Mouse (Mus musculus) CH12.LX (cell line): ENCODE results near the gene Ebi3. TPM values are rescaled to one million over a fixed set of nuclear protein-coding genes. Genes with fewer than 3 reads are reported as not detected.

Source experiments
- DNase-seq: peaks from one replicate; pipeline ENCODE4 v3.0.0-alpha.2; 2013; ENCODE audit errors: extremely low read depth
- H3K27ac ChIP-seq: 2 replicates; pipeline ENCODE4 v1.5.1; 2012; ENCODE audit warnings: low read depth, mild to moderate bottlenecking, control low read depth, moderate library complexity; ENCODE audit not compliant: insufficient read depth
- H3K27me3 ChIP-seq: replicated peaks from 2 replicates; pipeline ENCODE3; 2012; ENCODE audit warnings: inconsistent platforms
- H3K36me3 ChIP-seq, 2 experiments: replicated peaks in 1 of 2; 2 replicates each; pipeline versions ENCODE3 to v1.6.1; 2012; ENCODE audit warnings: inconsistent platforms in 1 of 2, low read length in 1 of 2, mild to moderate bottlenecking in 1 of 2, mixed read lengths in 1 of 2, moderate library complexity in 1 of 2; ENCODE audit not compliant: control insufficient read depth in 1 of 2, insufficient read depth in 1 of 2
- H3K4me1 ChIP-seq, 2 experiments: 2 replicates each; pipeline ENCODE4 v1.6.1; 2012; ENCODE audit warnings: inconsistent platforms in 1 of 2, moderate library complexity in 1 of 2; ENCODE audit not compliant: insufficient read depth in 2 of 2, control insufficient read depth in 1 of 2
- H3K4me2 ChIP-seq: 2 replicates; pipeline ENCODE4 v1.6.1; 2012; ENCODE audit warnings: low read depth, mild to moderate bottlenecking, control low read depth; ENCODE audit not compliant: poor library complexity, insufficient read depth, severe bottlenecking
- H3K4me3 ChIP-seq, 3 experiments: fragments of 150-350 bp in 1 of 3; sonication (generic) in 1 of 3; replicated peaks in 1 of 3; 2 replicates each; pipeline versions ENCODE3 to v1.5.1; 2011 to 2012; ENCODE audit warnings: low read depth in 2 of 3, low read length in 2 of 3, mild to moderate bottlenecking in 2 of 3, moderate library complexity in 2 of 3, control low read depth in 1 of 3, improper control_type of control experiment in 1 of 3, inconsistent platforms in 1 of 3, mixed read lengths in 1 of 3; ENCODE audit not compliant: poor library complexity in 1 of 3
- H3K79me2 ChIP-seq: replicated peaks from 2 replicates; pipeline ENCODE4 v1.6.1; 2012; ENCODE audit warnings: mild to moderate bottlenecking, moderate library complexity; ENCODE audit not compliant: control insufficient read depth, poor library complexity, insufficient read depth, severe bottlenecking; ENCODE audit errors: extremely low read depth
- H3K9ac ChIP-seq: 2 replicates; pipeline ENCODE4 v1.6.1; 2012; ENCODE audit warnings: low read depth, mild to moderate bottlenecking, control low read depth, moderate library complexity; ENCODE audit not compliant: insufficient read depth
- H3K9me3 ChIP-seq: replicated peaks from 2 replicates; pipeline ENCODE3; 2012; ENCODE audit warnings: low read length, inconsistent platforms, mixed read lengths
- BHLHE40 ChIP-seq: IDR thresholded peaks from 2 replicates; pipeline ENCODE4 v1.6.1; 2011; ENCODE audit warnings: mild to moderate bottlenecking, low read depth, low read length, improper control_type of control experiment
- CTCF ChIP-seq, 2 experiments: IDR thresholded peaks in 1 of 2; conservative IDR thresholded peaks in 1 of 2; 2 replicates each; pipeline ENCODE4 v1.5.1; 2011 to 2012; ENCODE audit warnings: low read depth in 2 of 2, low read length in 2 of 2, improper control_type of control experiment in 1 of 2, inconsistent platforms in 1 of 2, mild to moderate bottlenecking in 1 of 2, moderate library complexity in 1 of 2
- HCFC1 ChIP-seq: IDR thresholded peaks from 2 replicates; pipeline ENCODE4 v1.6.1; 2012; ENCODE audit warnings: low read depth, mild to moderate bottlenecking, inconsistent platforms, low read length, improper control_type of control experiment
- JUND ChIP-seq: conservative IDR thresholded peaks from 2 replicates; pipeline ENCODE4 v1.6.1; 2011; ENCODE audit warnings: low read depth, low read length, improper control_type of control experiment
- KAT2A ChIP-seq: IDR thresholded peaks from 2 replicates; pipeline ENCODE4 v1.6.1; 2012; ENCODE audit warnings: low read length, improper control_type of control experiment, inconsistent platforms; ENCODE audit not compliant: insufficient replicate concordance
- MAX ChIP-seq: IDR thresholded peaks from 2 replicates; pipeline ENCODE4 v1.6.1; 2011; ENCODE audit warnings: low read length, improper control_type of control experiment
- NRF1 ChIP-seq: IDR thresholded peaks from 2 replicates; pipeline ENCODE4 v1.6.1; 2014; ENCODE audit warnings: low read depth, mild to moderate bottlenecking, inconsistent platforms, low read length, improper control_type of control experiment, moderate library complexity
- dilution Hi-C: fragments of 300-500 bp; cut with MboI; formaldehyde crosslinking; loops from 2 replicates; pipeline ENCODE4 v1.14.3; 2020; ENCODE audit warnings: low sequenced_read_pairs; ENCODE audit not compliant: extremely low pct_unique_long_range_greater_than_20kb, extremely low pct_ligation_motif_present
- in situ Hi-C: fragments of 300-500 bp; cut with MboI; formaldehyde crosslinking; loops from 3 replicates; pipeline ENCODE4 v1.14.3; 2019; ENCODE audit warnings: low sequenced_read_pairs, low pct_ligation_motif_present, low pct_unique_long_range_greater_than_20kb, mixed read lengths
- polyA plus RNA-seq: library from polyadenylated mRNA; unstranded; fragments of >175 nt; gene quantifications from 2 replicates; pipeline ENCODE4 v1.2.1, GENCODE M21; 2012; ENCODE audit warnings: low read depth; ENCODE audit not compliant: insufficient read length
- total RNA-seq, 2 experiments: library from RNA; depleted of rRNA; stranded (reverse); fragments of 300-350 nt in 1 of 2; fragments of >200 nt in 1 of 2; gene quantifications; 2 replicates each; pipeline ENCODE4 v1.2.3; 2012 to 2014

Ebi3 gene
- total and polyA plus RNA-seq, 3 experiments, result 60.3 to 207 (median 105) TPM

- no peak for DNase-seq
- H3K9ac ChIP-seq, result no peak within 1 kb of the TSS
- in situ Hi-C loops, result no loop called here
- peak within 1 kb of the TSS; percentile 46; the same call in 1 of the 2 replicates for H3K4me2 ChIP-seq
- dilution Hi-C loops, result no loop called here
- no peaks in the 10 kb centered on the region for H3K79me2 ChIP-seq
- no peak within 1 kb of the TSS for H3K4me3 ChIP-seq
- no peak within 1 kb of the TSS for H3K27ac ChIP-seq
- no peak for TF ChIP-seq BHLHE40
- no peak for TF ChIP-seq KAT2A
- no peak for TF ChIP-seq MAX
- TF ChIP-seq CTCF (conservative IDR thresholded peaks at IDR 0.05 in 1 of 2, IDR thresholded peaks at IDR 0.05 in 1 of 2; ENCODE audit: low read depth in 2 of 2, low read length in 2 of 2), result no peak
- TF ChIP-seq HCFC1, result peak; percentile 65
- no peak for TF ChIP-seq JUND
- TF ChIP-seq NRF1, result peak; percentile 81
- TF ChIP-seq, all 38 proteins: peak for 2
- Histone ChIP-seq H3K27me3 (peaks cover 69% of the 10 kb centered on the region), H3K9me3 (peaks cover 4% of the 10 kb centered on the region), H3K36me3 (no peaks in the 10 kb centered on the region), H3K4me1 (no peaks in the 10 kb centered on the region)
These were observed 33.9 kb downstream of the Ebi3 start, which contains the start of gene Fsd1 for GRCm38 (mm10) chr17:55986030-55986961. Gene Fsd1, plus strand, starts transcription at chr17:55986509.

DNA sequence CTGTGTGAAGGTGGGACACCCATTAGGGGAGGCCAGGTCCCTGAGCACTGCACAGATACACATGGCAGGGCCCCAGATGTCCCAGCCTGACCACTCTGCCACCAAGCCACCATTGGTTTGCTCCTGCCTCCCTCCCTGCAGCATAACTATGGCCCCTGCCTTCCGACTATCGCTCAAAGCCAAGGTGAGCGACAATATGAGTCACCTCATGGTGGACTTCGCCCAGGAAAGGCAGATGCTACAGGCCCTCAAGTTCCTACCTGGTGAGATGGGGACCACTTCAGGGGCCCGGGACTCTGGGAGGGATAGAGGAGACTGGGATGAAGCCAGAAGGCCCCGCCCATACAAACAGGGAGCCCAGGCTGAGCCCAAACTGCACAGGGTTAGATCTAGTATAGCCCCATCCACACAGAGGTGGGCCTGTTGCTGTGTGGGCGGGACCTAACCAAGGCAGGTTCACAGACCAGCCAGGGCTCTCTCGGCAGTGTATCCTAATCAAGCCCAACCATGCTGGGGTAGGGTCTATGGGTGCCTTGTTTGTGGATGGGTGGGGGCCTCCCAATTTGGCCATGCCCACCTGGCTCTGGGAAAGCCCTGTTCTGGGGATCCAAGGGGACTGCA lies 37.9 kb downstream of the Ebi3 start:
- dilution Hi-C loops, result no loop called here

GRCm38 (mm10) chr17:55996007-55996406 lies 43.6 kb downstream of the Ebi3 start:
- H3K79me2 ChIP-seq, result no peaks in the 10 kb centered on the region
- peaks cover 51% of the 10 kb centered on the region for H3K27me3 ChIP-seq
- no peak for DNase-seq
- H3K9ac ChIP-seq, result no peak overlapping the region
- H3K9me3 ChIP-seq, result peaks cover 8% of the 10 kb centered on the region
- H3K4me3 ChIP-seq, result no peak overlapping the region
- in situ Hi-C loops, result no loop called here
- H3K27ac ChIP-seq, result no peak overlapping the region
- H3K36me3 ChIP-seq, result no peaks in the 10 kb centered on the region
- no peak overlapping the region for H3K4me2 ChIP-seq
- H3K4me1 ChIP-seq, result no peaks in the 10 kb centered on the region
- no peak for TF ChIP-seq HCFC1
- dilution Hi-C loops, result no loop called here

More for the DNA sequence above, 37.9 kb downstream of the Ebi3 start:
- no peak overlapping the region for H3K4me3 ChIP-seq
- no peaks in the 10 kb centered on the region for H3K4me1 ChIP-seq
- H3K79me2 ChIP-seq, result no peaks in the 10 kb centered on the region
- H3K36me3 ChIP-seq, result no peaks in the 10 kb centered on the region
- in situ Hi-C loops, result no loop called here
- TF ChIP-seq MAX, result no peak
- TF ChIP-seq, all 38 proteins: peak for 0
- Histone ChIP-seq H3K9ac (no peak overlapping the region), H3K4me2 (no peak overlapping the region), H3K9me3 (no peaks in the 10 kb centered on the region), H3K27me3 (peaks cover 84% of the 10 kb centered on the region), H3K27ac (no peak overlapping the region)
- DNase-seq, result no peak
